Mouse (Mus musculus): ENCODE data around the gene Dnajb2. TPM values are rescaled to one million over a fixed set of nuclear protein-coding genes. Genes with fewer than 3 reads are reported as not detected.
"Not testable (repeated sequence)": the region's sequence is repeated elsewhere in the genome, so short reads cannot be mapped to it uniquely, and the experiment has no call there.

Gene Dnajb2
- polyA plus RNA-seq, 1 experiment from 2014 or later = 21.5 TPM

DNA sequence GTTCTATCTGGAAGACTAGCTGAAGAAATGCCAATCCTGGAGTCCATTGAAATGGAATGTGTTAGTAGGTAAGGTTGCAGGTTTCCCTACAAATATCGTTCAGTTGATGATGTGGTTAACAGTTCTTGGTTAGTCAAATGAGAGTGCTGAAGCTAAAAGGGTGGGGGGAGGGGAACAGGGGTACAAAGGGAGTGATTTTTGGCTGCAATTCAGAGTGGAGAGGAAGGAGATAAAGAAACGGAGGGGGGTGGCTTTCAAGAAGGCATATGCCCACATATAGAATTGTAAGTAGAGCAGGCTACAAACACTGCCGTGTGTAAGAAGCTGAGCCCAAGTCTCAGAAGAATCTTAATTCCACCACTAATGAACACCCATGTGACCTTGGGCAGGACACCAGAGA is 10.7 kb upstream of the Dnajb2 start:
- Histone ChIP-seq H3K27me3 (replicated peaks; ENCODE audit: control insufficient read depth, insufficient read depth, low read length) (peaks cover 9% of the 10 kb centered on the region), H3K9ac (ENCODE audit: low read length) (no peak overlapping the region), H3K9me3 (replicated peaks; ENCODE audit: control insufficient read depth, low read length) (no peaks in the 10 kb centered on the region), H3K4me2 (ENCODE audit: low read length) (no peak overlapping the region), H3K4me1 (ENCODE audit: control insufficient read depth, insufficient read depth, low read length) (no peaks in the 10 kb centered on the region), H3K27ac (ENCODE audit: low read depth, low read length) (no peak overlapping the region), H3K4me3 (ENCODE audit: low read depth, low read length) (no peak overlapping the region), H3K36me3 (ENCODE audit: control insufficient read depth, insufficient read depth, low read length) (no peaks in the 10 kb centered on the region)
- DNase-seq (ENCODE audit: low spot score) = no peak
- 49% methylated on average over 3 of the region's 3 CpGs for WGBS
- ATAC-seq = no peak

DNA sequence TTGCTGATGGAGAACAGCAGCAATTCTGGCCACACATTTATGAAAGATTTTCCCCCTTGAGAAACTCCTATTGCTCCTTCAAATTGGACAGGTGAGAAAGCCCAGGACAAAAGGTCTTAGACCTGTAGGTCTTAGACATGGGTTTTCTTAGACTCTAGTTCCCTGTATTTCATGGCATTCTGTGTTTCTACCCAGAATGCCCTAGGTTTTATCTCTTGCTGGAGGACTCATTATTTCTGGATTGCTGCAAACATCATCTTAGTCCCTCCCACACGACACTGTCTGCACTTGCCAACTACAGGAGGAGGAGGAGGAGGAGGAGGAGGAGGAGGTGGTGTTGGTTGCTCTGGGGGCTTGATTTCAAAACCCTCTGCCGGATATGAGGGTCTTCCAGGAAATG is 10.1 kb upstream of the Dnajb2 start:
- no peaks in the 10 kb centered on the region for H3K9me3 ChIP-seq (replicated peaks; ENCODE audit: control insufficient read depth, low read length)
- no peak overlapping the region for H3K27ac ChIP-seq (ENCODE audit: low read depth, low read length)
- WGBS = 57% methylated on average over 2 of the region's 2 CpGs
- DNase-seq (ENCODE audit: low spot score) (no peak), ATAC-seq (no peak)
- no peak overlapping the region for H3K9ac ChIP-seq (ENCODE audit: low read length)
- H3K4me2 ChIP-seq (ENCODE audit: low read length) = no peak overlapping the region
- H3K4me3 ChIP-seq (ENCODE audit: low read depth, low read length) = no peak overlapping the region
- H3K36me3 ChIP-seq (ENCODE audit: control insufficient read depth, insufficient read depth, low read length) = no peaks in the 10 kb centered on the region
- H3K4me1 ChIP-seq (ENCODE audit: control insufficient read depth, insufficient read depth, low read length) = no peaks in the 10 kb centered on the region
- H3K27me3 ChIP-seq (replicated peaks; ENCODE audit: control insufficient read depth, insufficient read depth, low read length) = 0 out of 2 replicates have a peak, but pooled peaks cover 3% of the 10 kb centered on the region

DNA sequence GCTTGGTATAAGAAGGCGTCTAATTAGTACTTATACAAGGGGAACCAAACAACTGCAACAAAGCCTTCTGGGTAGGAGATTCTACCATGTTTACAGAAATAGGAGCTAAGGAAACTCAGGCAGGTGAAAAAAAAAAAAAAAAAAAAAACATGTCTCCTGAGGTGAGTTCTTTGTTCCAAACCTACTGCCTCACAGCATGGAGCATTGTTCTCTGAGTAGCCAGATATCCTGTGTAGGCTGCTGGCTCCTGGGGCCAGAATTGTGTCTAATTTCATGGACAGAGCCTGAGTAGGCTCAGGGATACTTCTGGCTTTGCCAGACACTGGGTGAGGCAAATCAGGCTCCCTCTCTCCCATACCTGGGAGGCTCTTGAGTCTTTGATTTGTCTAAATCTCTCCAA is 8.6 kb upstream of the Dnajb2 start:
- DNase-seq (ENCODE audit: low spot score) = no peak
- Histone ChIP-seq H3K27me3 (replicated peaks; ENCODE audit: control insufficient read depth, insufficient read depth, low read length) (no peaks in the 10 kb centered on the region), H3K4me2 (ENCODE audit: low read length) (no peak overlapping the region), H3K9ac (ENCODE audit: low read length) (no peak overlapping the region), H3K4me1 (ENCODE audit: control insufficient read depth, insufficient read depth, low read length) (no peaks in the 10 kb centered on the region), H3K27ac (ENCODE audit: low read depth, low read length) (no peak overlapping the region), H3K4me3 (ENCODE audit: low read depth, low read length) (no peak overlapping the region), H3K9me3 (replicated peaks; ENCODE audit: control insufficient read depth, low read length) (no peaks in the 10 kb centered on the region), H3K36me3 (ENCODE audit: control insufficient read depth, insufficient read depth, low read length) (no peaks in the 10 kb centered on the region)
- ATAC-seq = no peak
- 78% methylated on average over 1 of the region's 1 CpGs for WGBS

DNA sequence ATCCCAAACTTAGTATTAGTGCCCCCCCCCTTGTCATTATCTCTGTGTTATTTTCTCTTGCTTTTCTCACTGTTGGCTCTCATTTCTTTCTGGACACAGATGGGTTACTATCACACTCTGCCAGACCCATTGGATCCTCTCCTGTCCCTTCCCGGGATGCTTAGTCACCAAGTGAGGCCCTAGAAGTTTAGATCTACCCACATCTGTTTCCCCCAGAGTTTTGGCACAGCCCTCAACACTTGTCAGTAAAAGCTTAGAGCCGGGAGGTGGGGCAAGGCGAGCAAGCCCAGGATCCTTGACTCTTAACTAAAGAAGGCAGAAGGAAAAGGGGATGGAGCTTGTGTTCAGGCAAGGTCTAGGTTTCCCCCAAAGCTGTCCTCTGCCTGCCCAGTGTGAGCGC is 7.0 kb upstream of the Dnajb2 start:
- no peak overlapping the region for H3K4me2 ChIP-seq (ENCODE audit: low read length)
- DNase-seq (ENCODE audit: low spot score) = no peak
- H3K4me3 ChIP-seq (ENCODE audit: low read depth, low read length) = no peak overlapping the region
- no peaks in the 10 kb centered on the region for H3K9me3 ChIP-seq (replicated peaks; ENCODE audit: control insufficient read depth, low read length)
- H3K27ac ChIP-seq (ENCODE audit: low read depth, low read length) = no peak overlapping the region
- no peaks in the 10 kb centered on the region for H3K27me3 ChIP-seq (replicated peaks; ENCODE audit: control insufficient read depth, insufficient read depth, low read length)
- H3K4me1 ChIP-seq (ENCODE audit: control insufficient read depth, insufficient read depth, low read length) = no peaks in the 10 kb centered on the region
- no peak overlapping the region for H3K9ac ChIP-seq (ENCODE audit: low read length)
- ATAC-seq = no peak
- WGBS = 69% methylated on average over 4 of the region's 4 CpGs
- no peaks in the 10 kb centered on the region for H3K36me3 ChIP-seq (ENCODE audit: control insufficient read depth, insufficient read depth, low read length)

DNA sequence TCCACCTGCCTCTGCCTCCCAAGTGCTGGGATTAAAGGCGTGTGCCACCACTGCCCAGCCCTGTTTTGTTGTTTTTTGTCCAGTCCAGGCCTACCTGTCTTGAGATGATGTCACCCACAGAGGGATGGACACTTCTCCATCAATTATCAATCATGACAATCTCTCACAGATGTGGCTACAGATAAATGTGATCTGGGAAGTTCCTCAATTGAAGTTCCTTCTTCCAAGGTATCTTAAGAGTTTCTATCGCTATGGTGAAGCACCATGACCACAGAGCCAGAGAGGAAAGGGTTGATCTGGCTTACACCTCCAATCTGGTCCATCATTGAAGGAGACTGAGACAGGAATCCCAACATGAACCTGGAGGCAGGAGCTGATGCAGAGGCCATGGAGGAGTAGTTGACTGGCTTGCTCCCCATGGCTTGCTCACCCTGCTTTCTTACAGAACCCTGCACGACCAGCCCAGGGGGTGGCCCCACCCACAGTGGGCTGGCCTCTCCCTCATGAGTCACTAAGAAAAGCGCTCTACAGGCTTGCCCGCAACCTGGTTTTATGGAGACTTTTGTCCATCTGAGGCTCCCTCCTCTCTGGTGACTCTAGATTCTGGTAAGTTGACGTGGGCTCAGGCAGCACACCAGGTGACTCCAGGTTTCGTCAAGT is 5.7 kb upstream of the Dnajb2 start:
- ATAC-seq = no peak
- no peaks in the 10 kb centered on the region for H3K9me3 ChIP-seq (replicated peaks; ENCODE audit: control insufficient read depth, low read length)

DNA sequence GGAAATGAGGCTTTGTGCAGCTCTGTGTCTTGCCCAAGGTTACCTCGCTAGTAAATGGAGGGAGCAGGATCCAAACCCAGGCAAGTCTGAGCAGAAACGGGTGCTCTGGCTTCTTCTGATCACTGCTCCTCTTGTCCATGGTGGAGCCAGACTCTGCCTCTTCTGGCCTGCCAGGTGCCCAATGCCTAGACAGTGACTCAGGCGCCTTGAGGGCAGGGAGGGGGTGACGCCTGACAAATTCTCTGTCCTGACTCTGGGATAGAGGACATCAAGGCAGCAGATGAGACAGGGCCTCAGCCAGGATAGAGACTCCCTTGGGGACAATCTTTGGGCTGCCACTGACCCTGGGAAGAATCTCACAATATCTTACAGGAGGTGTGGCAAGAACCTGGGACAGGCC is 5.0 kb upstream of the Dnajb2 start:
- H3K36me3 ChIP-seq (ENCODE audit: control insufficient read depth, insufficient read depth, low read length) = no peaks in the 10 kb centered on the region
- DNase-seq (ENCODE audit: low spot score) (no peak), ATAC-seq (no peak)
- no peak overlapping the region for H3K27ac ChIP-seq (ENCODE audit: low read depth, low read length)
- no peaks in the 10 kb centered on the region for H3K9me3 ChIP-seq (replicated peaks; ENCODE audit: control insufficient read depth, low read length)
- H3K4me3 ChIP-seq (ENCODE audit: low read depth, low read length) = no peak overlapping the region
- H3K27me3 ChIP-seq (replicated peaks; ENCODE audit: control insufficient read depth, insufficient read depth, low read length) = no peaks in the 10 kb centered on the region
- no peak overlapping the region for H3K4me2 ChIP-seq (ENCODE audit: low read length)
- H3K9ac ChIP-seq (ENCODE audit: low read length) = no peak overlapping the region
- no peaks in the 10 kb centered on the region for H3K4me1 ChIP-seq (ENCODE audit: control insufficient read depth, insufficient read depth, low read length)
- 77% methylated on average over 4 of the region's 4 CpGs for WGBS

More for the DNA sequence above, 5.7 kb upstream of the Dnajb2 start:
- no peak for DNase-seq (ENCODE audit: low spot score)
- WGBS = 79% methylated on average over 7 of the region's 7 CpGs
- no peak overlapping the region for H3K27ac ChIP-seq (ENCODE audit: low read depth, low read length)
- H3K27me3 ChIP-seq (replicated peaks; ENCODE audit: control insufficient read depth, insufficient read depth, low read length) = no peaks in the 10 kb centered on the region
- H3K4me3 ChIP-seq (ENCODE audit: low read depth, low read length) = no peak overlapping the region
- no peak overlapping the region for H3K4me2 ChIP-seq (ENCODE audit: low read length)
- no peak overlapping the region for H3K9ac ChIP-seq (ENCODE audit: low read length)
- no peaks in the 10 kb centered on the region for H3K36me3 ChIP-seq (ENCODE audit: control insufficient read depth, insufficient read depth, low read length)
- H3K4me1 ChIP-seq (ENCODE audit: control insufficient read depth, insufficient read depth, low read length) = no peaks in the 10 kb centered on the region

DNA sequence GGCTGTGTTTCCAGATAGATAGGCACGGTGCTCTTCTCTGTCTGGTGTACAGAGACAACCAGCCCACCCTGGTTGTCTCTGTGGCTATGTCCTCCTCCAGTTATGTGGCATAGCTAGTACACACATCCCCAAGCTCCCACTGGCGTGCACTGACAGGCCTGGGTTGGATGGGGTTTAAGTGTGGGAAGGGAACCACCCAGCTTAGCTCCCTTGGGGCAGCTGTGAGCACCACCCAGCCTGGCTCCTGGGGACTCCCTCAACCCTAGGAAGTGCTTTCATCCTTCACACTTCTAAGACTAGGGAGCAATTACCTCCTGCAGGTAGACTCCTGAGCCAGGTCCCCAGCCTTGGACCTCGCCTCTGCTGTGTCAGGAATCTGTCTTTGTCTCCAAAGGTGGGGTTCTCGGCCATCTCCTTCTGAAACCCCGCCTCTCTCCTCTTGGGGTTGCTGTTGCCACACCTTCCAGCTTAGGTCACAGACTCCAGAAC is 4.5 kb upstream of the Dnajb2 start, which contains the start of gene A630095N17Rik:
TSS of gene A630095N17Rik (minus strand) at position 439 of the 489 bp plus-strand sequence.
- Histone ChIP-seq H3K27me3 (replicated peaks; ENCODE audit: control insufficient read depth, insufficient read depth, low read length) (no peaks in the 10 kb centered on the region), H3K27ac (ENCODE audit: low read depth, low read length) (no peak within 1 kb of the TSS), H3K9ac (ENCODE audit: low read length) (no peak within 1 kb of the TSS), H3K4me2 (ENCODE audit: low read length) (no peak within 1 kb of the TSS), H3K9me3 (replicated peaks; ENCODE audit: control insufficient read depth, low read length) (no peaks in the 10 kb centered on the region), H3K36me3 (ENCODE audit: control insufficient read depth, insufficient read depth, low read length) (no peaks in the 10 kb centered on the region), H3K4me1 (ENCODE audit: control insufficient read depth, insufficient read depth, low read length) (no peaks in the 10 kb centered on the region), H3K4me3 (ENCODE audit: low read depth, low read length) (no peak within 1 kb of the TSS)
- DNase-seq (ENCODE audit: low spot score) = no peak
- 66% methylated on average over 5 of the region's 5 CpGs for WGBS
- no peak for ATAC-seq

DNA sequence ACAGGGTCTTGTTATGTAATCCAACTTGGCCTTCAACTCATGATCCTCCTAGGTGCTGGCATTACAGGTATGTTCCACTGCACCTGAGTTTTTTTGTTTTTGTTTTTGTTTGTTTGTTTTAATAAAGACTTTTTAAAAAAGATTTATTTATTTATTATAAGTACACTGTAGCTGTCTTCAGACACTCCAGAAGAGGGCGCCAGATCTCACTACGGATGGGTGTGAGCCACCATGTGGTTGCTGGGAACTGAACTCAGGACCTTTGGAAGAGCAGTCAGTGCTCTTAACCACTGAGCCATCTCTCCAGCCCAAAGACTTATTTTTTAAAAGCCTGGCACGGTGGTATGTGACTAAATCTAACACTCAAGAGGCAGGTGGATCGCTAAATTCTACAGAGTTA is 3.7 kb upstream of the Dnajb2 start:
- H3K36me3 ChIP-seq (ENCODE audit: control insufficient read depth, insufficient read depth, low read length); H3K4me1 ChIP-seq (ENCODE audit: control insufficient read depth, insufficient read depth, low read length); ATAC-seq; H3K9me3 ChIP-seq (replicated peaks; ENCODE audit: control insufficient read depth, low read length); DNase-seq (ENCODE audit: low spot score); H3K9ac ChIP-seq (ENCODE audit: low read length); H3K4me2 ChIP-seq (ENCODE audit: low read length); H3K27ac ChIP-seq (ENCODE audit: low read depth, low read length); H3K4me3 ChIP-seq (ENCODE audit: low read depth, low read length); H3K27me3 ChIP-seq (replicated peaks; ENCODE audit: control insufficient read depth, insufficient read depth, low read length): not testable (repeated sequence)
- 73% methylated on average over 4 of the region's 4 CpGs for WGBS

DNA sequence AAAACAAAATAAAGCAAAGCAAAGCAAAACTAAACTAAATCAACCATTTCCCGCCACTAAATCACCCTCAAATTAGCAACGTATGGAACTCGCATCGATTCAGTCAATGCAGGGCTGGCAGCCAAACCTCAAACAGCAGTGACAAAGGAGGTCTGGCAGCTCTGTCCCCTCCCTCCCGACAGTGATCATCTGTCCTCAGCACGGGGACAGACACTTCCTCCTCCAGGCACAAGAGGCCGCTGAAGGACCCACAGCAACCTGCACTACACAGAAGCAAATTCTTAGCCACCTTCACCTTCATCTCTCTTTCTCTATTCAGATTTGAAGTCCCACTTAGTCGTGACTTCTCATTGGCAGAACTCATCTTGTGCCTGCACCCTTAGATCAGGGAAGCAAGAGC is 1.6 kb upstream of the Dnajb2 start:
- DNase-seq (ENCODE audit: low spot score) (peak; percentile 87), ATAC-seq (peak; percentile 69; the same call in 1 of the 2 replicates)
- H3K4me1 ChIP-seq (ENCODE audit: control insufficient read depth, insufficient read depth, low read length) = peaks cover 9% of the 10 kb centered on the region; the same call in 1 of the 2 replicates
- H3K9me3 ChIP-seq (replicated peaks; ENCODE audit: control insufficient read depth, low read length) = no peaks in the 10 kb centered on the region
- WGBS = 2% methylated on average over 8 of the region's 8 CpGs
- H3K27me3 ChIP-seq (replicated peaks; ENCODE audit: control insufficient read depth, insufficient read depth, low read length) = no peaks in the 10 kb centered on the region
- H3K4me3 ChIP-seq (ENCODE audit: low read depth, low read length) = no peak overlapping the region
- H3K27ac ChIP-seq (ENCODE audit: low read depth, low read length) = no peak overlapping the region
- H3K4me2 ChIP-seq (ENCODE audit: low read length) = 0 out of 2 replicates have a peak overlapping the region, but pooled peaks have one; percentile 14
- no peak overlapping the region for H3K9ac ChIP-seq (ENCODE audit: low read length)
- H3K36me3 ChIP-seq (ENCODE audit: control insufficient read depth, insufficient read depth, low read length) = peaks cover 2% of the 10 kb centered on the region; the same call in 1 of the 2 replicates
